Mouse (Mus musculus): ENCODE results near the gene Olfr713. TPM values are rescaled to one million over a fixed set of nuclear protein-coding genes. Genes with fewer than 3 reads are reported as not detected.

Olfr713 gene
- total RNA-seq (2021): not detected

- DNase-seq: no peak
Measured at GRCm38 (mm10) chr7:107030874-107031273, at the start of gene Olfr713. Olfr713 (plus strand) TSS chr7:107031174.

- DNase-seq: no peak
Measured at GRCm38 (mm10) chr7:106985236-106985635, 45.7 kb upstream of the Olfr713 start.

- no peak for DNase-seq
Measured at GRCm38 (mm10) chr7:107000798-107001197, 30.2 kb upstream of the Olfr713 start.

GRCm38 (mm10) chr7:107004169-107004568 is 26.8 kb upstream of the Olfr713 start:
- DNase-seq: no peak

GRCm38 (mm10) chr7:107005972-107006371 is 25.0 kb upstream of the Olfr713 start, which contains the start of gene Olfr2:
Olfr2 (minus strand) TSS chr7:107006072.
- DNase-seq: no peak

GRCm38 (mm10) chr7:107039934-107040563 is 9.1 kb downstream of the Olfr713 start:
- DNase-seq: no peak

- no peak for DNase-seq
Measured at GRCm38 (mm10) chr7:107043136-107043535, 12.2 kb downstream of the Olfr713 start.

- DNase-seq: no peak
Measured at GRCm38 (mm10) chr7:107044407-107044806, 13.4 kb downstream of the Olfr713 start.

GRCm38 (mm10) chr7:107045833-107046232 is 14.9 kb downstream of the Olfr713 start:
- peak in 1 of 2 experiments; percentile 4 for DNase-seq

- DNase-seq: no peak
Measured at GRCm38 (mm10) chr7:107047578-107047977, 16.6 kb downstream of the Olfr713 start.

- DNase-seq: no peak
Measured at GRCm38 (mm10) chr7:107070681-107071080, 39.7 kb downstream of the Olfr713 start, which contains the start of gene Olfr714. Olfr714 (plus strand) TSS chr7:107070981.

Other genes starting within 250 kb of the Olfr713 start
- gene Olfr699, start 238.0 kb upstream of the Olfr713 start, total RNA-seq (2021): not detected
- gene Olfr700, start 222.3 kb upstream of the Olfr713 start, total RNA-seq (2021): not detected
- not detected for gene Olfr701, start 217.0 kb upstream of the Olfr713 start, total RNA-seq (2021)
- gene Olfr702, start 197.3 kb upstream of the Olfr713 start, total RNA-seq (2021): not detected
- not detected for gene Olfr703, start 187.8 kb upstream of the Olfr713 start, total RNA-seq (2021)
- gene Olfr704, start 168.0 kb upstream of the Olfr713 start, total RNA-seq (2021): not detected
- gene Olfr705, start 154.3 kb upstream of the Olfr713 start, total RNA-seq (2021): not detected
- not detected for gene Olfr706, start 143.0 kb upstream of the Olfr713 start, total RNA-seq (2021)
- not detected for gene Olfr707, start 129.9 kb upstream of the Olfr713 start, total RNA-seq (2021)
- not detected for gene Olfr1532-ps1, start 123.2 kb upstream of the Olfr713 start, total RNA-seq (2021)
- not detected for gene Olfr709-ps1, start 99.0 kb upstream of the Olfr713 start, total RNA-seq (2021)
- not detected for gene Olfr710, start 82.9 kb upstream of the Olfr713 start, total RNA-seq (2021)
- gene Olfr6, start 67.2 kb upstream of the Olfr713 start, total RNA-seq (2021): under 1 TPM in 1 of 2 experiments, not detected in 1; 0.05 TPM
- gene Olfr711, start 55.7 kb upstream of the Olfr713 start, total RNA-seq (2021): not detected
- not detected for gene Olfr2, start 25.1 kb upstream of the Olfr713 start, total RNA-seq (2021)
- not detected for gene Olfr714, start 39.8 kb downstream of the Olfr713 start, total RNA-seq (2021)
- gene Olfr17, start 62.0 kb downstream of the Olfr713 start, total RNA-seq (2021): not detected
- not detected for gene Olfr715b, start 79.2 kb downstream of the Olfr713 start, total RNA-seq (2021)
- gene Olfr715, start 99.9 kb downstream of the Olfr713 start, total RNA-seq (2021): not detected
- not detected for gene Olfr716, start 107.2 kb downstream of the Olfr713 start, total RNA-seq (2021)
- gene Nlrp14, start 135.8 kb downstream of the Olfr713 start, total RNA-seq (2021): not detected
- not detected for gene Rbmxl2, start 178.3 kb downstream of the Olfr713 start, total RNA-seq (2021)

All from layer of hippocampus, postnatal 36 days (tissue).